Mouse (Mus musculus) myocyte (in vitro differentiated cells): ENCODE data around the gene Siae. TPM values are rescaled to one million over a fixed set of nuclear protein-coding genes. Genes with fewer than 3 reads are reported as not detected.

Experiments used
- H3K27me3 ChIP-seq: one replicate; pipeline ENCODE4 v1.6.1; 2011; ENCODE audit not compliant: control insufficient read depth, insufficient read depth, insufficient read length
- H3K36me3 ChIP-seq: one replicate; pipeline ENCODE4 v1.6.1; 2011; ENCODE audit not compliant: control insufficient read depth, insufficient read depth
- H3K4me2 ChIP-seq: one replicate; pipeline ENCODE4 v1.6.1; 2011; ENCODE audit warnings: low read depth, control low read depth
- H3K4me3 ChIP-seq: one replicate; pipeline ENCODE4 v1.5.1; 2011; ENCODE audit warnings: mild to moderate bottlenecking, control low read depth, moderate library complexity
- H3K79me2 ChIP-seq: one replicate; pipeline ENCODE4 v1.6.1; 2011; ENCODE audit not compliant: control insufficient read depth, insufficient read depth
- H3ac ChIP-seq: one replicate; pipeline ENCODE4 v1.6.1; 2011; ENCODE audit not compliant: control insufficient read depth, insufficient read length
- CEBPB ChIP-seq: IDR thresholded peaks from 2 replicates; pipeline ENCODE4 v1.6.1; 2011; ENCODE audit warnings: mild to moderate bottlenecking, moderate library complexity; ENCODE audit not compliant: poor library complexity, insufficient read depth, severe bottlenecking
- E2F4 ChIP-seq: IDR thresholded peaks from one replicate; pipeline ENCODE4 v1.6.1; 2011; ENCODE audit warnings: mild to moderate bottlenecking, control low read depth, moderate library complexity; ENCODE audit not compliant: insufficient read depth
- MAX ChIP-seq: IDR thresholded peaks from one replicate; pipeline ENCODE4 v1.6.1; 2011; ENCODE audit warnings: low read depth, mild to moderate bottlenecking, control low read depth
- MYOD1 ChIP-seq, 3 experiments: IDR thresholded peaks; one replicate each; pipeline ENCODE4 v1.6.1; 2011; ENCODE audit warnings: control low read depth in 2 of 3, low read depth in 2 of 3, mild to moderate bottlenecking in 2 of 3, moderate library complexity in 1 of 3; ENCODE audit not compliant: insufficient read length in 2 of 3, control insufficient read depth in 1 of 3
- MYOG ChIP-seq, 3 experiments: IDR thresholded peaks; one replicate each; pipeline ENCODE4 v1.6.1; 2011; ENCODE audit warnings: control low read depth in 2 of 3, low read depth in 2 of 3, mild to moderate bottlenecking in 2 of 3; ENCODE audit not compliant: insufficient read length in 2 of 3, control insufficient read depth in 1 of 3, insufficient read depth in 1 of 3
- POLR2A ChIP-seq: IDR thresholded peaks from one replicate; pipeline ENCODE4 v1.6.1; 2011; ENCODE audit warnings: low read depth, mild to moderate bottlenecking, control low read depth, moderate library complexity; ENCODE audit not compliant: insufficient read length
- POLR2AphosphoS2 ChIP-seq: IDR thresholded peaks from one replicate; pipeline ENCODE4 v1.6.1; 2011; ENCODE audit warnings: low read depth, control low read depth; ENCODE audit not compliant: insufficient read length
- REST ChIP-seq: IDR thresholded peaks from one replicate; pipeline ENCODE4 v1.6.1; 2011; ENCODE audit warnings: mild to moderate bottlenecking, control low read depth, moderate library complexity; ENCODE audit not compliant: insufficient read depth, insufficient read length
- SRF ChIP-seq: IDR thresholded peaks from one replicate; pipeline ENCODE4 v1.6.1; 2011; ENCODE audit warnings: low read depth; ENCODE audit not compliant: control insufficient read depth, insufficient read length
- TCF12 ChIP-seq: IDR thresholded peaks from one replicate; pipeline ENCODE4 v1.6.1; 2011; ENCODE audit warnings: mild to moderate bottlenecking, control low read depth; ENCODE audit not compliant: poor library complexity, insufficient read depth, severe bottlenecking
- TCF3 ChIP-seq: IDR thresholded peaks from one replicate; pipeline ENCODE4 v1.6.1; 2011; ENCODE audit warnings: low read depth, control low read depth; ENCODE audit not compliant: insufficient read length
- USF1 ChIP-seq: IDR thresholded peaks from one replicate; pipeline ENCODE4 v1.6.1; 2011; ENCODE audit warnings: low read depth, mild to moderate bottlenecking, control low read depth, moderate library complexity
- polyA plus RNA-seq: library from polyadenylated mRNA; unstranded; fragments of >200 nt; fragmentation: generic; extraction: Trizol; gene quantifications from one replicate; pipeline ENCODE4 v1.2.1, GENCODE M21; 2012; ENCODE audit warnings: missing spikeins

Gene Siae
- polyA plus RNA-seq, 1 experiment: 0.60 TPM

DNA sequence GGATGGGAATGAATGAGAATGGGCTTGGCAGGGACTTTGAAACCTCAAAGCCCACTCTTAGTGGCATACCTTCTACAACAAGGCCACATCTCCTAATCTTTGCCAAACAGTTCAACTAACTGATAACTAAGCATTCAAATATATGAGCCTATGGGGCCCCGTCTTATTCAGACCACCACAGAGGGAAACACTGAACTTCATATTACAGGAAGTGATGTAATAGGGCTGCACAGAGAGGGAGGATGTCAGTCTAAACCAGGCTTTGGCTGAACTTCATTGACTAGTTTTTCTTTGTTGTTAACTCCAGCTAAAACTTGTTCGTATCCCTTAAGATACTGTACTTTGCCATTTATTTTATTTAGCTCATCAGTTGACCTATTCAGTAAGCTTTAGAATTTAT lies 74.4 kb downstream of the Siae start:
- Histone ChIP-seq H3K36me3 (no peaks in the 10 kb centered on the region), H3K4me2 (no peak overlapping the region), H3K79me2 (no peaks in the 10 kb centered on the region), H3K4me3 (no peak overlapping the region), H3K27me3 (peaks cover 4% of the 10 kb centered on the region), H3ac (no peak overlapping the region)
- TF ChIP-seq CEBPB: no peak
- no peak for TF ChIP-seq TCF3
- no peak for TF ChIP-seq SRF
- TF ChIP-seq TCF12: no peak
- TF ChIP-seq MAX: no peak
- TF ChIP-seq MYOG (IDR thresholded peaks at IDR 0.05; ENCODE audit: control insufficient read depth in 1 of 3, insufficient read depth in 1 of 3, insufficient read length in 2 of 3, low read depth in 2 of 3): no peak
- TF ChIP-seq POLR2A: no peak
- no peak for TF ChIP-seq MYOD1 (IDR thresholded peaks at IDR 0.05; ENCODE audit: control insufficient read depth in 1 of 3, insufficient read length in 2 of 3, low read depth in 2 of 3)
- TF ChIP-seq REST: no peak
- TF ChIP-seq POLR2AphosphoS2: no peak
- no peak for TF ChIP-seq E2F4
- no peak for TF ChIP-seq USF1

DNA sequence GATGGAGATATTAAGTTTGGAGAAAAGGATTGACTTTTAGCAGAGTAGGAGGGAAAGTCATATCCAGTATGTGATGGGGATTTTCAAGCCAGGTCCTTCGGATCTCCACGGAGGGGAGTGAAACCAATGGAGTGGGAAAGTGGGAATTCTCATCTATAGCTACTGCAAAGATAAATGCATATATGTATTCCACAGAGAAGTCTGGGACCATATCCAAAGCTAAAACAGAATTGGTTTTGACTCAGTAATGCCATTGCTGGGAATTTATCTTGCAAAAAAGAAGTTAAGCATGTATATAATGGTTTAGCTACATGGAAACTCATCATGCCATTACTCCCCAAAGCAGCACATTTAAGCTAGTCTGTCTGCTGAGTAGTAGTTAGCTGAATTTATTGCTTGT lies 76.8 kb downstream of the Siae start:
- Histone ChIP-seq H3K4me2 (no peak overlapping the region), H3K4me3 (no peak overlapping the region), H3K27me3 (no peaks in the 10 kb centered on the region), H3K79me2 (no peaks in the 10 kb centered on the region), H3ac (no peak overlapping the region), H3K36me3 (no peaks in the 10 kb centered on the region)
- TF ChIP-seq TCF3 (no peak), POLR2A (no peak), USF1 (no peak), TCF12 (no peak), E2F4 (no peak), MAX (no peak), CEBPB (no peak), POLR2AphosphoS2 (no peak), MYOG (IDR thresholded peaks at IDR 0.05; ENCODE audit: control insufficient read depth in 1 of 3, insufficient read depth in 1 of 3, insufficient read length in 2 of 3, low read depth in 2 of 3) (no peak), REST (no peak), MYOD1 (IDR thresholded peaks at IDR 0.05; ENCODE audit: control insufficient read depth in 1 of 3, insufficient read length in 2 of 3, low read depth in 2 of 3) (no peak), SRF (no peak)

DNA sequence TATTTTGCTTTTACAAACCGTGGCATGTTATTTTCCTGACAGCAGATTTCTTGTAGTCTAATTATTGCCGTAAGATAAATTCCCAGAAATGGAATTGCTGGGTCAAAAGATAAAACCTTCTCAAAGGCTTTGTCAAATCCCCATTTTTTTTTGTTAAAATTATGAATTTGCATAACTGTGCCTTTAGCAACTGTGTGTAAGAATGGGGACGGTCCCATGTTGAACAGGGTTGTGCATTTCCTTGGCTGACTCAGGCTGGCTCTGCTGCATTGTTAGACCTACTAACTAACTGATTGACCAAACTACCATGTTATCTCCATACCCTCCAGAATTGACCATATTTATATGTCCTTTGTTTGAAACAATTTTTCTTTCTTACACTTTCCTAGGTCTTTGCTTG lies 78.8 kb downstream of the Siae start:
- H3K27me3 ChIP-seq: no peaks in the 10 kb centered on the region
- no peaks in the 10 kb centered on the region for H3K36me3 ChIP-seq
- no peak overlapping the region for H3K4me3 ChIP-seq
- no peak overlapping the region for H3K4me2 ChIP-seq
- no peaks in the 10 kb centered on the region for H3K79me2 ChIP-seq
- no peak for TF ChIP-seq MAX
- TF ChIP-seq REST: no peak
- no peak for TF ChIP-seq SRF
- TF ChIP-seq POLR2AphosphoS2: no peak
- TF ChIP-seq TCF12: no peak
- no peak for TF ChIP-seq E2F4
- no peak for TF ChIP-seq USF1
- TF ChIP-seq POLR2A: no peak
- no peak for TF ChIP-seq TCF3
- no peak for TF ChIP-seq MYOD1 (IDR thresholded peaks at IDR 0.05; ENCODE audit: control insufficient read depth in 1 of 3, insufficient read length in 2 of 3, low read depth in 2 of 3)
- no peak for TF ChIP-seq CEBPB
- TF ChIP-seq MYOG (IDR thresholded peaks at IDR 0.05; ENCODE audit: control insufficient read depth in 1 of 3, insufficient read depth in 1 of 3, insufficient read length in 2 of 3, low read depth in 2 of 3): no peak
- no peak overlapping the region for H3ac ChIP-seq

DNA sequence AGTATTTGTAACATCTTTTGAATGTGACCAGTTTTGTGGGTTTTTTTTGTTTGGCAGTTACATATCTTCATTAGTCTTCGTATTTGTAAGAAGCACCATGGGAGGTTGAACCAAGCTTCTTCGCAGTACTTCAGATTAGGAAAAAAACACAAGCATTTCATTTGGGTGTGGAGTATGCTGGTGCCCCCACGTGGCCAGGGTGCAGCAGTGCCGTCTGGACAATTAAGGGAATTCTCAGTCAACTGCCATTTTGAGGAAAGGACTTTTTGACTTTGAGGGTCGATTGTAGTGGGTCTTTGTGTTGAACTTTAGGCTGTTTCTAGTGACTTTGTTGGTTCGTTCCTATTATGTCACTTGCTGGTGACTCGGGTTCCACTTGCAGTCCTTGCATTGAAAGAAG lies 80.8 kb downstream of the Siae start:
- H3ac ChIP-seq: no peak overlapping the region
- H3K4me2 ChIP-seq: no peak overlapping the region
- H3K4me3 ChIP-seq: no peak overlapping the region
- H3K36me3 ChIP-seq: no peaks in the 10 kb centered on the region
- no peaks in the 10 kb centered on the region for H3K79me2 ChIP-seq
- TF ChIP-seq MYOD1 (IDR thresholded peaks at IDR 0.05; ENCODE audit: control insufficient read depth in 1 of 3, insufficient read length in 2 of 3, low read depth in 2 of 3) (no peak), POLR2A (no peak)
- H3K27me3 ChIP-seq: no peaks in the 10 kb centered on the region

- no peaks in the 10 kb centered on the region for H3K79me2 ChIP-seq
- peak overlapping the region; percentile 8 for H3K4me2 ChIP-seq
- no peak overlapping the region for H3K4me3 ChIP-seq
- H3K27me3 ChIP-seq: no peaks in the 10 kb centered on the region
- no peak overlapping the region for H3ac ChIP-seq
- TF ChIP-seq MYOD1 (IDR thresholded peaks at IDR 0.05; ENCODE audit: control insufficient read depth in 1 of 3, insufficient read length in 2 of 3, low read depth in 2 of 3) (no peak), POLR2AphosphoS2 (no peak), USF1 (no peak), REST (no peak), SRF (no peak), TCF12 (no peak), TCF3 (no peak), MYOG (IDR thresholded peaks at IDR 0.05; ENCODE audit: control insufficient read depth in 1 of 3, insufficient read depth in 1 of 3, insufficient read length in 2 of 3, low read depth in 2 of 3) (no peak), E2F4 (no peak), POLR2A (no peak), CEBPB (no peak)
- H3K36me3 ChIP-seq: no peaks in the 10 kb centered on the region
These were observed 81.5 kb downstream of the Siae start for GRCm38 (mm10) chr9:37636800-37637542.
